Mouse (Mus musculus): ENCODE data around the gene Rora. TPM values are rescaled to one million over a fixed set of nuclear protein-coding genes. Genes with fewer than 3 reads are reported as not detected.

The Rora gene
- polyA plus RNA-seq, 1 experiment, result 0.86 TPM

- no peak overlapping the region for H3ac ChIP-seq (ENCODE audit: control insufficient read depth, insufficient read length)
- no peaks in the 10 kb centered on the region for H3K79me2 ChIP-seq (ENCODE audit: control insufficient read depth, insufficient read depth)
- no peak overlapping the region for H3K4me2 ChIP-seq (ENCODE audit: low read depth)
- H3K4me3 ChIP-seq, result no peak overlapping the region
- TF ChIP-seq SRF (IDR thresholded peaks at IDR 0.05; ENCODE audit: control insufficient read depth, insufficient read length, low read depth) (no peak), POLR2AphosphoS2 (IDR thresholded peaks at IDR 0.05; ENCODE audit: insufficient read length, low read depth) (no peak), TCF12 (IDR thresholded peaks at IDR 0.05; ENCODE audit: insufficient read depth, poor library complexity, severe bottlenecking) (no peak), POLR2A (IDR thresholded peaks at IDR 0.05; ENCODE audit: insufficient read length, low read depth) (no peak), MAX (IDR thresholded peaks at IDR 0.05; ENCODE audit: low read depth) (no peak), MYOD1 (IDR thresholded peaks at IDR 0.05; ENCODE audit: control insufficient read depth in 1 of 3, insufficient read length in 2 of 3, low read depth in 2 of 3) (no peak)
- no peaks in the 10 kb centered on the region for H3K27me3 ChIP-seq (ENCODE audit: control insufficient read depth, insufficient read depth, insufficient read length)
- no peaks in the 10 kb centered on the region for H3K36me3 ChIP-seq (ENCODE audit: control insufficient read depth, insufficient read depth)
Observed at GRCm38 (mm10) chr9:68933159-68933558, 279.6 kb downstream of the Rora start.

DNA sequence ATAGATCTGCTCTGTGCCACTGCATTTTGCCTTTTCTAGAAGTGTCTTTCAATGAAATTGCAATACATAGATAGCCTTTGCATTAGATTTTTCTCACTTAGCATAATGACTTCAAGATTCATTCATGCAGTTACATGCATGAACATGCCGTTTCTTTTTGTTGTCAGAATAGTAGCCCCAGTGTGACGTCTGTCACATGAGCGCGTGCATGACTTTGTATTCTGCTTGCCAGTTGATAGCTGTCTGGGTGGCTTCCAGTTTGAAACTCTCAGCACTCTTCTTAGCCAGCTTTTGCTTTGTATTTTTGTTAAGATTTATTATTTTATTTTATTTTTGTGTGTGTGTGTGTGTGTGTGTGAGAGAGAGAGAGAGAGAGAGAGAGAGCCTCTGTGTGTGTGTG, 280.7 kb downstream of the Rora start:
- no peak overlapping the region for H3K4me2 ChIP-seq (ENCODE audit: low read depth)
- H3K4me3 ChIP-seq, result no peak overlapping the region
- H3K79me2 ChIP-seq (ENCODE audit: control insufficient read depth, insufficient read depth), result no peaks in the 10 kb centered on the region
- TF ChIP-seq POLR2AphosphoS2 (IDR thresholded peaks at IDR 0.05; ENCODE audit: insufficient read length, low read depth), result no peak
- TF ChIP-seq USF1 (IDR thresholded peaks at IDR 0.05; ENCODE audit: low read depth), result no peak
- TF ChIP-seq MAX (IDR thresholded peaks at IDR 0.05; ENCODE audit: low read depth), result no peak
- no peak for TF ChIP-seq CEBPB (IDR thresholded peaks at IDR 0.05; ENCODE audit: insufficient read depth, poor library complexity, severe bottlenecking)
- TF ChIP-seq SRF (IDR thresholded peaks at IDR 0.05; ENCODE audit: control insufficient read depth, insufficient read length, low read depth), result no peak
- TF ChIP-seq POLR2A (IDR thresholded peaks at IDR 0.05; ENCODE audit: insufficient read length, low read depth), result no peak
- no peaks in the 10 kb centered on the region for H3K36me3 ChIP-seq (ENCODE audit: control insufficient read depth, insufficient read depth)
- H3ac ChIP-seq (ENCODE audit: control insufficient read depth, insufficient read length), result no peak overlapping the region
- no peaks in the 10 kb centered on the region for H3K27me3 ChIP-seq (ENCODE audit: control insufficient read depth, insufficient read depth, insufficient read length)

DNA sequence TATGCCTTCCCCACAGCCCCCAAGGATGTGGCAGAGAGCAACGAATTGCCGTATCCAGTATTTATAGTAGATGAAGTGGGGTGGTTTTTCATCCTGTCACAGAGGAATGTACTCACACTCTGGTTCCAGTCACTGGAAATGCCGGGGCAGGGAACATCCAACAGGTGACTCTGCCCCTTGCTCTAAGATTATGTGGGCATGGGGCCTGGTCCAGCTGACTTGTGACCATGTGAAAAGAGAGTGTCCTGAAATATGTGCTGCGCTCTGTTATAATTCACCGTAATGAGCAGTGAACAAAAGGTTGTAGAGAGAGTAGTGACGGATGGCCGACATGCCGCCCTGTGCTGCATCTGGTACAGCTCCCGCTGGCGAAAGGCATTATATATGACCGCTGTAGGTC, 282.0 kb downstream of the Rora start:
- Histone ChIP-seq H3K27me3 (ENCODE audit: control insufficient read depth, insufficient read depth, insufficient read length) (no peaks in the 10 kb centered on the region), H3K4me2 (ENCODE audit: low read depth) (no peak overlapping the region), H3K79me2 (ENCODE audit: control insufficient read depth, insufficient read depth) (no peaks in the 10 kb centered on the region), H3K36me3 (ENCODE audit: control insufficient read depth, insufficient read depth) (no peaks in the 10 kb centered on the region), H3ac (ENCODE audit: control insufficient read depth, insufficient read length) (no peak overlapping the region), H3K4me3 (no peak overlapping the region)
- TF ChIP-seq TCF12 (IDR thresholded peaks at IDR 0.05; ENCODE audit: insufficient read depth, poor library complexity, severe bottlenecking) (no peak), POLR2AphosphoS2 (IDR thresholded peaks at IDR 0.05; ENCODE audit: insufficient read length, low read depth) (no peak), SRF (IDR thresholded peaks at IDR 0.05; ENCODE audit: control insufficient read depth, insufficient read length, low read depth) (no peak), REST (IDR thresholded peaks at IDR 0.05; ENCODE audit: insufficient read depth, insufficient read length) (no peak), MYOD1 (IDR thresholded peaks at IDR 0.05; ENCODE audit: control insufficient read depth in 1 of 3, insufficient read length in 2 of 3, low read depth in 2 of 3) (no peak), CEBPB (IDR thresholded peaks at IDR 0.05; ENCODE audit: insufficient read depth, poor library complexity, severe bottlenecking) (no peak), E2F4 (IDR thresholded peaks at IDR 0.05; ENCODE audit: insufficient read depth) (no peak), MAX (IDR thresholded peaks at IDR 0.05; ENCODE audit: low read depth) (no peak), POLR2A (IDR thresholded peaks at IDR 0.05; ENCODE audit: insufficient read length, low read depth) (no peak), MYOG (IDR thresholded peaks at IDR 0.05; ENCODE audit: control insufficient read depth in 1 of 3, insufficient read depth in 1 of 3, insufficient read length in 2 of 3, low read depth in 2 of 3) (no peak), TCF3 (IDR thresholded peaks at IDR 0.05; ENCODE audit: insufficient read length, low read depth) (no peak), USF1 (IDR thresholded peaks at IDR 0.05; ENCODE audit: low read depth) (no peak)

- TF ChIP-seq POLR2A (IDR thresholded peaks at IDR 0.05; ENCODE audit: insufficient read length, low read depth), result no peak
- H3K79me2 ChIP-seq (ENCODE audit: control insufficient read depth, insufficient read depth), result no peaks in the 10 kb centered on the region
- no peak overlapping the region for H3K4me2 ChIP-seq (ENCODE audit: low read depth)
- no peak overlapping the region for H3K4me3 ChIP-seq
- no peak overlapping the region for H3ac ChIP-seq (ENCODE audit: control insufficient read depth, insufficient read length)
- no peaks in the 10 kb centered on the region for H3K27me3 ChIP-seq (ENCODE audit: control insufficient read depth, insufficient read depth, insufficient read length)
- no peaks in the 10 kb centered on the region for H3K36me3 ChIP-seq (ENCODE audit: control insufficient read depth, insufficient read depth)
Observed at GRCm38 (mm10) chr9:68941037-68941436, 287.5 kb downstream of the Rora start.

DNA sequence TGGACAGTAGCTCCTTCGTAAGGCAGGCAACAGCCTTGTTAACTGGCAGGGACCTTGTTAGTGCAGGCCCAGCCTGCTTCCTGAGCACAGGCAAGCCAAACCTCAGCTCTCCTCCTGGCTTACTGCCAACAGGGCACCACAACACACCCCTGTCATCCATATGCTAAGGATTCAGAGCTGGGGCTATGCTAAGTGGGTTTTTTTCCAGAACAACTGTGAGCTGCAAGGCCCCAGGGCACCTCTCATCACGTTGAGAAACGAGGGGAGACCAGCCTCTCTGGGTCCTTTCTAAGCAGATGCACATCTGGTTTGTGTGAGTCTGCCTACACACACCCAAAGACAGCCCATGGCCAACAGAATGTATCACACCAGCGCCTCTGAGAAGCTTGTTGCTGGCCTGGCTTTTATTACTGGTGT, 289.0 kb downstream of the Rora start:
- H3K4me3 ChIP-seq, result no peak overlapping the region

More for the DNA sequence above, 289.0 kb downstream of the Rora start:
- TF ChIP-seq REST (IDR thresholded peaks at IDR 0.05; ENCODE audit: insufficient read depth, insufficient read length) (no peak), SRF (IDR thresholded peaks at IDR 0.05; ENCODE audit: control insufficient read depth, insufficient read length, low read depth) (no peak), POLR2A (IDR thresholded peaks at IDR 0.05; ENCODE audit: insufficient read length, low read depth) (no peak), MYOD1 (IDR thresholded peaks at IDR 0.05; ENCODE audit: control insufficient read depth in 1 of 3, insufficient read length in 2 of 3, low read depth in 2 of 3) (no peak), POLR2AphosphoS2 (IDR thresholded peaks at IDR 0.05; ENCODE audit: insufficient read length, low read depth) (no peak), CEBPB (IDR thresholded peaks at IDR 0.05; ENCODE audit: insufficient read depth, poor library complexity, severe bottlenecking) (no peak), MYOG (IDR thresholded peaks at IDR 0.05; ENCODE audit: control insufficient read depth in 1 of 3, insufficient read depth in 1 of 3, insufficient read length in 2 of 3, low read depth in 2 of 3) (no peak), TCF3 (IDR thresholded peaks at IDR 0.05; ENCODE audit: insufficient read length, low read depth) (no peak), TCF12 (IDR thresholded peaks at IDR 0.05; ENCODE audit: insufficient read depth, poor library complexity, severe bottlenecking) (no peak), MAX (IDR thresholded peaks at IDR 0.05; ENCODE audit: low read depth) (no peak), USF1 (IDR thresholded peaks at IDR 0.05; ENCODE audit: low read depth) (no peak), E2F4 (IDR thresholded peaks at IDR 0.05; ENCODE audit: insufficient read depth) (no peak)
- Histone ChIP-seq H3K4me2 (ENCODE audit: low read depth) (no peak overlapping the region), H3K36me3 (ENCODE audit: control insufficient read depth, insufficient read depth) (no peaks in the 10 kb centered on the region), H3K27me3 (ENCODE audit: control insufficient read depth, insufficient read depth, insufficient read length) (no peaks in the 10 kb centered on the region), H3ac (ENCODE audit: control insufficient read depth, insufficient read length) (no peak overlapping the region), H3K79me2 (ENCODE audit: control insufficient read depth, insufficient read depth) (no peaks in the 10 kb centered on the region)
